Mouse (Mus musculus): ENCODE results near the gene Gm20388. TPM values are rescaled to one million over a fixed set of nuclear protein-coding genes. Genes with fewer than 3 reads are reported as not detected.

Gm20388 gene
- polyA plus RNA-seq, 1 experiment from 2014 or later = not detected

DNA sequence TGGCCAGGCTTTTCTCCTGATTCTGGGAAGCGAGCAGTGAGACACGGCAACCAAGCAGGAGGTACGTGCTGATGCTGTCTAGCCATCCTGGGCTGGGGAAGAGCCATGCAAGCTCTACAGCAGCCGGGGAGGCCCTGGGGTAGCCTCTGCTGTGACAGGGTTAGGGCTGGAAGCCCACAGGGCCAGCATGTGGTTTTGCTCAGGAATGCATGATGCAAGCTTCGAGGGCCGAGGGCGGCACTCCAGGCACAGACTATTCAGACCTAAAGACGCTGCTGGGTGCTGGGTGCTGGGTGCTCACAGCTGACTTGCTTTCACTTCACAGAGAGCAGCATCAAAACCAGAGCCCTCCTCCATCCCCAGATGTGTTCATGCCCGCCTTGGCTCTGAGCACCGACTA is 1382.8 kb downstream of the Gm20388 start:
- ATAC-seq (ENCODE audit: low FRiP score, low TSS enrichment) = no peak
- 78% methylated on average over 10 of the region's 10 CpGs for WGBS
- peaks cover 41% of the 10 kb centered on the region for H3K4me1 ChIP-seq (ENCODE audit: control insufficient read depth, insufficient read depth, low read length)

DNA sequence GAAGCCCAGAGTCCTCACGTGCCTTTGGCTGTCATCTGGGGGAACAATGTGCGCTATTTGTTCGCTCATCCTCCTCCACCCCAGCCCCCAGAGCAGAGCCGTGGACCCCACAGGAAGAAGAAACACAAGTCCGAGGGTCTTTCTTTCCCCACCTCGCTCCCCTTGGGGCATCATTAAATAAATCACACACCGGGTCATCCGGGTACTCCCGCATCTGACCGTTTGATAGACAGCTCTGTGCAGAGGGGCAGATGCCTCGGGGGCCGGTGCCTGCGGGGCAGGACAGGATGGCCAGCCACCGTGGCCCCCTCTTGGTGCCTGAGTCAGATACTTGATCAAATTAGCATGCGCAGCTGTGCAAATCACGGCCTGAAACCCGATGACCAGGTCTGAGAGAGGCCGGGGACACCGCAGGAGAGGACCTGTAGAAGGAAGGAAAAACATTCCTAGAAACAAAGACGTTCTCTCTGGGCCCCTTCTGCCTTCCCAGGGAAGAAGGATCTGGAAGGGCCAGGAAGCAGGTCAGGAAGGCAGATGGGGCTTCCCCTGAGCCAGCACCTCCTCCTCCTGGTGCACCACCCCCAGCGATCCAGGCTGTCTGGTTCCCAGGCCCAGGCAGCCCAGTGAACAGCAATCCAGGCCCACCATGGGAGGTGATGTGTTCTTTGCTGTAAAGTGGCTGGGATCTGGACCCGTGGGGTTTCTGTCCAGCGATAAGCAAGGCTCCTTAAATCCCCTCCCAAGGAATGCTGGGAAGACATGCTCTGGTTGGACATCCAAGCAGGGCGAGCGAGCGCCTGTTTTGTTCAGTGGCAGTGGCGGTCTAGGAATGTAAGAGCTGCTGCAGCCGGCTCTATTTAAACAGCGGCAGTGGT is 1383.8 kb downstream of the Gm20388 start:
- Histone ChIP-seq H3K4me3 (ENCODE audit: low read length) (no peak overlapping the region), H3K27me3 (ENCODE audit: control insufficient read depth, insufficient read depth, low read length) (no peaks in the 10 kb centered on the region), H3K4me1 (ENCODE audit: control insufficient read depth, insufficient read depth, low read length) (peaks cover 41% of the 10 kb centered on the region), H3K9ac (ENCODE audit: low read depth, low read length) (peak overlapping the region; percentile 29; the same call in 1 of the 2 replicates), H3K36me3 (ENCODE audit: control insufficient read depth, insufficient read depth, low read length) (no peaks in the 10 kb centered on the region), H3K4me2 (replicated peaks; ENCODE audit: low read depth, low read length) (peak overlapping the region; percentile 21; the same call in 1 of the 2 replicates), H3K27ac (ENCODE audit: low read depth, low read length) (peak overlapping the region; percentile 85), H3K9me3 (ENCODE audit: control insufficient read depth, low read length) (no peaks in the 10 kb centered on the region)
- ATAC-seq (ENCODE audit: low FRiP score, low TSS enrichment) = peak; percentile 61
- 13% methylated on average over 29 of the region's 29 CpGs for WGBS

More for the DNA sequence above, 1382.8 kb downstream of the Gm20388 start:
- Histone ChIP-seq H3K9ac (ENCODE audit: low read depth, low read length) (no peak overlapping the region), H3K4me3 (ENCODE audit: low read length) (no peak overlapping the region), H3K36me3 (ENCODE audit: control insufficient read depth, insufficient read depth, low read length) (no peaks in the 10 kb centered on the region), H3K27ac (ENCODE audit: low read depth, low read length) (no peak overlapping the region), H3K9me3 (ENCODE audit: control insufficient read depth, low read length) (no peaks in the 10 kb centered on the region), H3K4me2 (replicated peaks; ENCODE audit: low read depth, low read length) (no peak overlapping the region), H3K27me3 (ENCODE audit: control insufficient read depth, insufficient read depth, low read length) (no peaks in the 10 kb centered on the region)

DNA sequence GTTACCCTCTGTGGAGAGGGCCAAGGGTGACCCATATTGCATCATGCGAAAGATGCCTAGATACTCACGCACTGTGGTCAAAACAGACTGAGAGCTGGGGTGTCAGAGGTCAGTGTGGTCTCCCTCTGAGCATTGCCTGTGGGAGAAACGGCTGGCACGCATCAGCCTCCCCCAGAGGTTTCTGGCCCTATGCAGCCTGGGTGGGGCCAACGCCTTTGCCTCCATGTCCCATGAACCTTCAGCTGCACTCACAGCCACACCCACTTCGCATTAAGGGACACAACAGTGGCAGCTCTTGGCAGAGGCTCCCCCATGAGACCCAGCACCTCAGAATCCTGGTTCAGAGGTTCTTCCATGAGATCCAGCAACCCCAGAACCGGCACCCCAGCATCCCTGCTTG is 1385.4 kb downstream of the Gm20388 start:
- no peak overlapping the region for H3K4me2 ChIP-seq (replicated peaks; ENCODE audit: low read depth, low read length)
- H3K36me3 ChIP-seq (ENCODE audit: control insufficient read depth, insufficient read depth, low read length) = no peaks in the 10 kb centered on the region
- no peak overlapping the region for H3K9ac ChIP-seq (ENCODE audit: low read depth, low read length)
- WGBS = 64% methylated on average over 7 of the region's 7 CpGs
- H3K27ac ChIP-seq (ENCODE audit: low read depth, low read length) = no peak overlapping the region
- peaks cover 51% of the 10 kb centered on the region for H3K4me1 ChIP-seq (ENCODE audit: control insufficient read depth, insufficient read depth, low read length)
- no peak overlapping the region for H3K4me3 ChIP-seq (ENCODE audit: low read length)
- H3K9me3 ChIP-seq (ENCODE audit: control insufficient read depth, low read length) = no peaks in the 10 kb centered on the region
- no peaks in the 10 kb centered on the region for H3K27me3 ChIP-seq (ENCODE audit: control insufficient read depth, insufficient read depth, low read length)
- ATAC-seq (ENCODE audit: low FRiP score, low TSS enrichment) = no peak

DNA sequence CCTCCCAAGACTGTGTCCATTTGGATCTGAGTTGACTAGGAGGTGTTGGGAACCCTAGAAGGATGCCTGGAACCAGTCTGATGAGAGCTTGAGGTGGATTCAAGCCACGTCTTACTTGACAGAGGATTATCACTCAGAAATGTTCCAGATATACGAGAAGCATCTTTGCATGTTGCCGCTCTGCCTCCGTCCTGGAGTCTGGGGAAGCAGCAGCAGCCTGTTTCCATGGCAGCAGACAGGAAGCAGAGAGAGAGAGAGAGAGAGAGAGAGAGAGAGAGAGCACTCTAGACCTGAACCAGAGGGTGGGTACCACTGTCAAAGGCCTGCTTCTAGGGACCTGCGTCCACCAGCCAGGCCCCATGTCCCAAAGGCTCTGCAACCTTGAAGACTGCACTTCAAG is 1386.0 kb downstream of the Gm20388 start:
- Histone ChIP-seq H3K4me1 (ENCODE audit: control insufficient read depth, insufficient read depth, low read length) (peaks cover 56% of the 10 kb centered on the region), H3K27ac (ENCODE audit: low read depth, low read length) (no peak overlapping the region), H3K9ac (ENCODE audit: low read depth, low read length) (0 out of 2 replicates have a peak overlapping the region, but pooled peaks have one; percentile 20), H3K27me3 (ENCODE audit: control insufficient read depth, insufficient read depth, low read length) (no peaks in the 10 kb centered on the region), H3K4me3 (ENCODE audit: low read length) (no peak overlapping the region), H3K36me3 (ENCODE audit: control insufficient read depth, insufficient read depth, low read length) (no peaks in the 10 kb centered on the region), H3K9me3 (ENCODE audit: control insufficient read depth, low read length) (no peaks in the 10 kb centered on the region), H3K4me2 (replicated peaks; ENCODE audit: low read depth, low read length) (no peak overlapping the region)
- WGBS = 40% methylated on average over 5 of the region's 5 CpGs
- ATAC-seq (ENCODE audit: low FRiP score, low TSS enrichment) = no peak

DNA sequence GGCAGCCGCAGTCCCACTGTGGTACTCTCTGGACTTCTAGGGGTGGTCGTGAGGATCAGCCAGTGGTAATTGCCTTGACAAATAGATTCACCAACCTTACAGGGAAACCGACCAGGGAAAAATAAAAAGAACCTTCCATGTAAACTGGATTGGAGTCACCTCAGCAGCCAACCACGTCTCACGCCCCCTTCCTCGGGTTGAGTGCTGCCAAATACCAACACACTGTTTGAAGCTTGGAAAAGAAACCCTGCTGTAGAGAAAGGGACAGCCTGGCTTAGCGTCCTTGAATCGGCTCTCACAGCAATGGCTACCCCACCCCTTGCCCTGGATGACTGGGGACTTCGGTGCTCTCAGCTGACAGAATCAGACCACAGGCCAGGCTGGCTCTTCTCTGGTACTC is 1386.7 kb downstream of the Gm20388 start:
- no peak for ATAC-seq (ENCODE audit: low FRiP score, low TSS enrichment)
- no peak overlapping the region for H3K9ac ChIP-seq (ENCODE audit: low read depth, low read length)
- no peak overlapping the region for H3K4me2 ChIP-seq (replicated peaks; ENCODE audit: low read depth, low read length)
- H3K27me3 ChIP-seq (ENCODE audit: control insufficient read depth, insufficient read depth, low read length) = no peaks in the 10 kb centered on the region
- whole genome bisulfite sequencing = 72% methylated on average over 9 of the region's 9 CpGs
- H3K4me1 ChIP-seq (ENCODE audit: control insufficient read depth, insufficient read depth, low read length) = peaks cover 61% of the 10 kb centered on the region
- H3K4me3 ChIP-seq (ENCODE audit: low read length) = no peak overlapping the region
- H3K9me3 ChIP-seq (ENCODE audit: control insufficient read depth, low read length) = no peaks in the 10 kb centered on the region
- H3K27ac ChIP-seq (ENCODE audit: low read depth, low read length) = no peak overlapping the region
- H3K36me3 ChIP-seq (ENCODE audit: control insufficient read depth, insufficient read depth, low read length) = no peaks in the 10 kb centered on the region

DNA sequence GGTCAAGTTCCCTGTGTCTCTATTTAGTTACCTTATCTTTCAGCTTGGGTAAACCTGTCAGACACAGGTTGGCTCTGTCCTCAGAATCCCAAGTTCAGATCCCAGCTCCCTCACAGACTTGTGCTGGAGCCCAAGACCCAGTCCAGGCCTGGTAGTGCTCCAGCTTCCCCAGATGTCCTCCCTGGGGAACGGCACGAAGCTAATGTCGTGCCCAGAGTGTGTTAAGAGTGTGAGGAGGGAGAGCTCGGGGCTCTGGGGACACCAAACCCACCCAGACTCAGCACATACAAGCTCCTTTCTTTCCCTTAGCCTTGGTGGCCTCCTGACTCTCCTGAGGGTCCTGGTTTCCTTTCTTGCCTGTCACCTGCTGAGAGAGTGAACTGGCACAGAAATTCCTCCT is 1389.4 kb downstream of the Gm20388 start:
- peak overlapping the region; percentile 98 for H3K27ac ChIP-seq (ENCODE audit: low read depth, low read length)
- H3K36me3 ChIP-seq (ENCODE audit: control insufficient read depth, insufficient read depth, low read length) = no peaks in the 10 kb centered on the region
- H3K4me3 ChIP-seq (ENCODE audit: low read length) = no peak overlapping the region
- no peaks in the 10 kb centered on the region for H3K9me3 ChIP-seq (ENCODE audit: control insufficient read depth, low read length)
- no peak for ATAC-seq (ENCODE audit: low FRiP score, low TSS enrichment)
- H3K4me1 ChIP-seq (ENCODE audit: control insufficient read depth, insufficient read depth, low read length) = peaks cover 49% of the 10 kb centered on the region
- no peaks in the 10 kb centered on the region for H3K27me3 ChIP-seq (ENCODE audit: control insufficient read depth, insufficient read depth, low read length)
- H3K9ac ChIP-seq (ENCODE audit: low read depth, low read length) = no peak overlapping the region
- 33% methylated on average over 4 of the region's 4 CpGs for WGBS
- H3K4me2 ChIP-seq (replicated peaks; ENCODE audit: low read depth, low read length) = no peak overlapping the region

DNA sequence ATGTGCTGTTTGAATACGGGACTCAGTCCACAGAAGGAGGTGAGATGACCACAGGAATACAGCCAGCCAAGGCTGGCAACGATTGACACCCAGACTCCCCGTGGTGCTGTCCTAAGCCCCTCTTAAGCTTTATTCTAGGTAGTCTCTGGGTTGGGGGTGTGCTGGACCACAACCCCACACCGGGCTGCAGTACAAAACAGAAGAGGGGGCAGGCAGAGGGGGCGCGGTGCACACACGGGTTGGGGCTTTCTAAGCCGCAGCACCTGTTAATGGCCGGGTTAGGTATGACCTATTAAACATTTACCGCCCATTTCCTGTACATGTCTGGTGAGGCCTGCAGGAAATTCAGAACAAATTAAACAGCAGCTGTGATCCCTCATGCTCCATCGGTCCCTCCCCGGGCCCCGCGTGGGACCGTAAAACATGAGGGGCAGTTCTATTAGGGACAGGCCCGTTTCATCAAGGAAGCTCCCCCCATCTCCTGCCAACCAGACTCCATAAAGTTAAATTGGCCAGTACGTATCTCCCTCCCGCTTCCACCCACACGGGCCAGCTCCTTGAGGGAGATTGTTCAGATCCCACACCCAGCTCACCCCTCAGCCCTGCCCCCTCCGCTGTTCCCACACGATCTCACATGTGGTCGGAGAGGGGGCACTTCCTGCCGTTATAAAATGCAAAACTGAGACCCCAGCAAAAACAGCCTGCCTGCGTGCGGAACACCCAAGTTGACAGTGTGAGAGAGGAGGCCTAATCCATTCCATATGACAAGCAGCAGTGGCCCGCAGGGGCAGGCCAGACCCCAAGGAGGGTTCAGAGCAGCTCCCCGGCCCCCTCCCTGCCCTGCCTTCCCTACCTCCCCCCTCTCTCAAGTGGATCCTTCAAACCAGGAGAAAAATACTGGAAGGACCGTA is 1390.1 kb downstream of the Gm20388 start:
- peaks cover 46% of the 10 kb centered on the region for H3K4me1 ChIP-seq (ENCODE audit: control insufficient read depth, insufficient read depth, low read length)

DNA sequence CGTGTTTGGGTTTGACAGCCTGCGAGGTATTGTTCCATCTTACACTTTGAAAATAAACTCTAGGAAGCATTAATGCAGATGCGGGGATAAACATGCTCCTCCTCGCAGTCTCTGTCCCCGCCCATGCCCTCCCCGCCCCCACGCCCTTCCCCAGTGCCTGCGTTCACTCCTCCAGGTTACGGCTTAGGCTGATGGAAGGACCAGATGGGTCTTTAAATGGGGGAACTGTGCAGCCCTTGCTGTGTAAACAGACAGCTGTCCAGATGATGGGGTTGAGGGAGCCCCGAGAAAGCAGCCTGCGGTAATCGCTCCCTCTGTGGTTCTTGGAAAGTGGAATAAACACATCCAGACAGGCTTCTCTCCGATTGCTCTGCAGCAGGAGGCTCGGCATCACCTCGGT is 1390.8 kb downstream of the Gm20388 start:
- Histone ChIP-seq H3K4me2 (replicated peaks; ENCODE audit: low read depth, low read length) (peak overlapping the region; percentile 43), H3K27ac (ENCODE audit: low read depth, low read length) (peak overlapping the region; percentile 98), H3K9me3 (ENCODE audit: control insufficient read depth, low read length) (no peaks in the 10 kb centered on the region), H3K9ac (ENCODE audit: low read depth, low read length) (peak overlapping the region; percentile 40), H3K4me1 (ENCODE audit: control insufficient read depth, insufficient read depth, low read length) (peaks cover 47% of the 10 kb centered on the region), H3K4me3 (ENCODE audit: low read length) (peak overlapping the region; percentile 14; the same call in 1 of the 2 replicates), H3K27me3 (ENCODE audit: control insufficient read depth, insufficient read depth, low read length) (no peaks in the 10 kb centered on the region), H3K36me3 (ENCODE audit: control insufficient read depth, insufficient read depth, low read length) (no peaks in the 10 kb centered on the region)
- 2% methylated on average over 15 of the region's 15 CpGs for WGBS
- peak; percentile 52 for ATAC-seq (ENCODE audit: low FRiP score, low TSS enrichment)

More for the DNA sequence above, 1390.1 kb downstream of the Gm20388 start:
- Histone ChIP-seq H3K4me3 (ENCODE audit: low read length) (peak overlapping the region; percentile 14; the same call in 1 of the 2 replicates), H3K27ac (ENCODE audit: low read depth, low read length) (peak overlapping the region; percentile 98), H3K9me3 (ENCODE audit: control insufficient read depth, low read length) (no peaks in the 10 kb centered on the region), H3K27me3 (ENCODE audit: control insufficient read depth, insufficient read depth, low read length) (no peaks in the 10 kb centered on the region), H3K36me3 (ENCODE audit: control insufficient read depth, insufficient read depth, low read length) (no peaks in the 10 kb centered on the region), H3K9ac (ENCODE audit: low read depth, low read length) (peak overlapping the region; percentile 40), H3K4me2 (replicated peaks; ENCODE audit: low read depth, low read length) (peak overlapping the region; percentile 43)
- ATAC-seq (ENCODE audit: low FRiP score, low TSS enrichment) = peak; percentile 90
- WGBS = 1% methylated on average over 28 of the region's 28 CpGs
